Mouse (Mus musculus): ENCODE data around the gene Fcgr2b. TPM values are rescaled to one million over a fixed set of nuclear protein-coding genes. Genes with fewer than 3 reads are reported as not detected.

The Fcgr2b gene
- polyA plus RNA-seq (2014; fragmentation: Nextera tagmentation; extraction: Ambion mirVana): 0.18 TPM in 1 of 2 replicates, not detected in the other

DNA sequence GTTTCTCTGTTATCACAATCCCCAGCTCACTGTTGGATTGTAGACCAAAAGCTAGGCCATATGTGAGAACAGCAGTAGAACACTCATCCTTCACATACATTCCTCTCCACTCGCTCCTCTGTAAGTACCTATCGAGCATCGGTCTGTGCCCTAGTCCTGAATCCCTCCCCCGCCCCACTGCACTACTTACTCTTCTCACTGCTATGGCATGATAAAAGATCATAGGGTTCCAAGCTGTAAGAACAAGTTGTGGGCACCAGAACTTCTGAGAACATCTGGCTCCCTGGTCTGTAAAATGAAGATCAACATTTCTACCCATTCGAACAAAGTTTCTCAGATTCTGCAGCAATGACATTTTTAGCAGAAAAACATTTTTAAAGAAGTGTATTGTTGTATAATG is at the start of gene Fcgr2b:
Gene Fcgr2b (minus strand): TSS at position 101 of the 400 bp plus-strand sequence.
- H3K4me2 ChIP-seq: no peak within 1 kb of the TSS
- no peaks in the 10 kb centered on the region for H3K36me3 ChIP-seq (ENCODE audit: control insufficient read depth, insufficient read depth, low read length)
- H3K27ac ChIP-seq (ENCODE audit: low read depth, low read length): no peak within 1 kb of the TSS
- no peaks in the 10 kb centered on the region for H3K9me3 ChIP-seq (ENCODE audit: control insufficient read depth, low read length)
- H3K27me3 ChIP-seq (ENCODE audit: control insufficient read depth, insufficient read depth, low read length): no peaks in the 10 kb centered on the region
- ATAC-seq (ENCODE audit: low FRiP score) (no peak), DNase-seq (ENCODE audit: low spot score, missing footprints) (no peak)
- 93% methylated on average over 5 of the region's 5 CpGs for whole genome bisulfite sequencing
- H3K4me3 ChIP-seq (ENCODE audit: low read depth, low read length): no peak within 1 kb of the TSS
- H3K4me1 ChIP-seq (ENCODE audit: control insufficient read depth, insufficient read depth, low read length): no peaks in the 10 kb centered on the region
- H3K9ac ChIP-seq (ENCODE audit: low read length): no peak within 1 kb of the TSS

DNA sequence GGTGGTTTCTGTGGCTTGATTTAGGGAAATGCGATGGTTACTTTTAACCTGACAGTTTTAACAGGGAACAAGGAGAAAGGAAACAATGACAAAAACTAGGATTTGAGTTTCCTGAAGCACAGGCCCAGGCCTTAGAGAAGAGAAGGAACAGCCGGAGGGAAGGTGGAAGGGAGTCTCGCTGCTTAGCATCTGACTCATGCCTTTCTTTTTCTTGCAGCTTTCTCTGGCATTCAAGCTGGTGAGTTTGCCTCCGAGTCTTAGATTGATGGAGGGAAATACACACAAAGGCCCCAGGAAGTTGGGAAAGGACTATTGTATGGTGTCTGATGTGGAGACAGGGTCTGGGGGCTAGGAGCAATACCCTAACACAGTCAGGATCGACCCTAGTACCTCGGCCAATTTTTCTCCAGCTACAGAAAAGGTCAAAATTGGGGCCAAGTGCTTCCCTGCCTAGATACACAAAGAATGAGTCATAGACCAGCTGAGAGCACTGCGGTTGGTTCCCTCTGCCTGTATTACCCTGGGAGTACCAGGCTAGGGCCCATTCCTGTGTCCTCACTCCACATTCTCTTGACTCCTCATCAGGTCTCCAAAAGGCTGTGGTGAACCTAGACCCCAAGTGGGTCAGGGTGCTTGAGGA is 43.1 kb upstream of the Fcgr2b start:
- DNase-seq (ENCODE audit: low spot score, missing footprints) (no peak), ATAC-seq (ENCODE audit: low FRiP score) (no peak)
- H3K4me3 ChIP-seq (ENCODE audit: low read depth, low read length): no peak overlapping the region
- WGBS: 78% methylated on average over 7 of the region's 7 CpGs
- H3K4me1 ChIP-seq (ENCODE audit: control insufficient read depth, insufficient read depth, low read length): no peaks in the 10 kb centered on the region
- no peaks in the 10 kb centered on the region for H3K27me3 ChIP-seq (ENCODE audit: control insufficient read depth, insufficient read depth, low read length)
- H3K4me2 ChIP-seq: no peak overlapping the region
- no peak overlapping the region for H3K27ac ChIP-seq (ENCODE audit: low read depth, low read length)
- no peak overlapping the region for H3K9ac ChIP-seq (ENCODE audit: low read length)
- H3K36me3 ChIP-seq (ENCODE audit: control insufficient read depth, insufficient read depth, low read length): no peaks in the 10 kb centered on the region
- no peaks in the 10 kb centered on the region for H3K9me3 ChIP-seq (ENCODE audit: control insufficient read depth, low read length)

DNA sequence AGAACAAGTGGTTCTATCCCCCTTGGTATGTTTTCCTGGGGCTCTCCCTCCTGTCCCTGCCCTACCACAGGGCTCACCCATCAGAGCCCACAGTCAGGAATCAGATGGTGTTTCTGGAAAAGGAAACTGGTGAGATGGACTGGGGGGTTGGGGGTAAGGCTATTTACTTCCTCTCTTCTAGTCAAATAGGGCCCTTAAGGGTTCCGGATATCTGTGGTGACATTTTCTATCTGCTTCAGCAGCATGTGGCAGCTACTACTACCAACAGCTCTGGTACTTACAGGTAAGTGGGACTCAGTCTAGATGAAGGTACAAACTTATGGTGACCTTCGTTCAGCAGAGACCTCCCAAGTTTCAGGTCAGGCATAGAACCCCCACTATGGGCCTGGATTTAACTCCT is 42.4 kb upstream of the Fcgr2b start, which contains the start of gene Fcgr4:
Gene Fcgr4 (plus strand): TSS at position 184 of the 400 bp plus-strand sequence.
- Histone ChIP-seq H3K4me3 (ENCODE audit: low read depth, low read length) (no peak within 1 kb of the TSS), H3K27ac (ENCODE audit: low read depth, low read length) (no peak within 1 kb of the TSS), H3K4me2 (no peak within 1 kb of the TSS), H3K9me3 (ENCODE audit: control insufficient read depth, low read length) (no peaks in the 10 kb centered on the region), H3K36me3 (ENCODE audit: control insufficient read depth, insufficient read depth, low read length) (no peaks in the 10 kb centered on the region), H3K4me1 (ENCODE audit: control insufficient read depth, insufficient read depth, low read length) (no peaks in the 10 kb centered on the region), H3K9ac (ENCODE audit: low read length) (no peak within 1 kb of the TSS), H3K27me3 (ENCODE audit: control insufficient read depth, insufficient read depth, low read length) (no peaks in the 10 kb centered on the region)
- ATAC-seq (ENCODE audit: low FRiP score): no peak
- 82% methylated on average over 2 of the region's 2 CpGs for WGBS
- DNase-seq (ENCODE audit: low spot score, missing footprints): no peak

DNA sequence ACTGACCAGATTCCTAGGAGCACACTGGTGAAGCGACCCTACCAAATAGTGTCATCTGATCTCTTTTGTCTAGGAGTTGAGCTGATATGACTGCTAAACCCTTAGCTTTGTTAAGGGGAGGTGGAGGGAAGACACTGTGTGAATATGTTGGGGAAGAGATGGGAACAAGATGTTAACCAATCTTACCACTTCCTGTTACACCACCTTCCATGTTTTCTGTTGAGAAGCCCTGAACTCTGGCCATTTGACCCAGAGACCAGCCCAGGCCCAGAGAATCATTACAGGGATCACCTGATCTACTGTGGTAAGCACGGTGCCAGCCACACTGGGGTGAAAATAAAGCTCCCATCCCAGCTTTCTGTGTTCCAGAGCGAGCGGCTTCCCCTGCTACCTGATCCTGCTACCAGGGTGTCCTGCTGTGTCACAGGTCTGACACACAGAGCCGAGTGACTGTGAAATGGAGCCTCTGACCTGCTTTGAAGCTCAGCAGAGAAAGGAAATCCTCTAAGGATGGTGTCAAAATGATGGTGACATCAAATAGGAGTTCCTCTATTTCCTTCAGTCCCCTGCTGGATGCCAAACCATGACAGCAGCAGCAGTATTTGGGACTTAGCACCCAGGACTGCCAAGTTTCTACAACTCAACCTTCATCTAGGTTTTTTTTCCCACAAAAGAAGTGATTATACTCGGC is 41.3 kb upstream of the Fcgr2b start:
- Histone ChIP-seq H3K27ac (ENCODE audit: low read depth, low read length) (no peak overlapping the region), H3K4me2 (no peak overlapping the region), H3K36me3 (ENCODE audit: control insufficient read depth, insufficient read depth, low read length) (no peaks in the 10 kb centered on the region), H3K27me3 (ENCODE audit: control insufficient read depth, insufficient read depth, low read length) (no peaks in the 10 kb centered on the region), H3K9ac (ENCODE audit: low read length) (no peak overlapping the region), H3K4me1 (ENCODE audit: control insufficient read depth, insufficient read depth, low read length) (no peaks in the 10 kb centered on the region), H3K4me3 (ENCODE audit: low read depth, low read length) (no peak overlapping the region), H3K9me3 (ENCODE audit: control insufficient read depth, low read length) (no peaks in the 10 kb centered on the region)
- 50% methylated on average over 6 of the region's 6 CpGs for WGBS
- ATAC-seq (ENCODE audit: low FRiP score) (no peak), DNase-seq (ENCODE audit: low spot score, missing footprints) (no peak)

DNA sequence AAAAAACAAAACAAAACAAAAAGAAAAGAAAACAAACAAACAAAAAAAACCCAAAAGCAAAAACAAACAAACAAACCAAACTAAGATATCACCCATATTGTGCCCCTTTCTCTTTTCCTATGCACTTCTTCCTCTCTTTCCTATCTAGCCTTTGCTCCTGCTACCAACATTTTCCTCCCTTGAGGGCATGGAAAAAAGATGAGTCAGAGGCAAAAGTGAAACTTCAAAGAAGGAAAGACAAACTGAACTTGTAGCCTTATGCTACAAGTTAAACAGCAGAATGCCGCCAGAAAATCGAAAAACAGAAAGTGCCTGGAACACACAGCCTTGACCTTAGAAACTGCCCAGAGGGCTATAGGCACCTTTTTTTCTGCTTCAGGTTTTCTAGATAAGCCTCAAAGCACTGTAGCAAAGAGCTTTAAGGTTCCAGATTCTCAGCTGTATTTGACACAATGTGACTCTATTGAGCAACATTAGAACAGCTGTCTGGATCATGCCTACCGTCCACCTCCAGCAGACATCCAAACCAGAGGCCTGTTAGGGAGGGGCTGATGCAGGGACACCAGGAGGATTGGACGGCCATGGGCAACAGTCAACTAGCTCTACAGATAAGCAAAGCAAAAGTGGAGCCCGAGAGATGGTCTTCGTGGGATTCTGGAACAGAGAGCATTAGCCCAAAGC is 40.5 kb upstream of the Fcgr2b start:
- ATAC-seq (ENCODE audit: low FRiP score) (no peak), DNase-seq (ENCODE audit: low spot score, missing footprints) (no peak)
- no peaks in the 10 kb centered on the region for H3K9me3 ChIP-seq (ENCODE audit: control insufficient read depth, low read length)
- no peak overlapping the region for H3K9ac ChIP-seq (ENCODE audit: low read length)
- no peaks in the 10 kb centered on the region for H3K4me1 ChIP-seq (ENCODE audit: control insufficient read depth, insufficient read depth, low read length)
- 84% methylated on average over 6 of the region's 6 CpGs for WGBS
- H3K27ac ChIP-seq (ENCODE audit: low read depth, low read length): no peak overlapping the region
- no peaks in the 10 kb centered on the region for H3K36me3 ChIP-seq (ENCODE audit: control insufficient read depth, insufficient read depth, low read length)
- no peaks in the 10 kb centered on the region for H3K27me3 ChIP-seq (ENCODE audit: control insufficient read depth, insufficient read depth, low read length)
- H3K4me3 ChIP-seq (ENCODE audit: low read depth, low read length): no peak overlapping the region
- no peak overlapping the region for H3K4me2 ChIP-seq

DNA sequence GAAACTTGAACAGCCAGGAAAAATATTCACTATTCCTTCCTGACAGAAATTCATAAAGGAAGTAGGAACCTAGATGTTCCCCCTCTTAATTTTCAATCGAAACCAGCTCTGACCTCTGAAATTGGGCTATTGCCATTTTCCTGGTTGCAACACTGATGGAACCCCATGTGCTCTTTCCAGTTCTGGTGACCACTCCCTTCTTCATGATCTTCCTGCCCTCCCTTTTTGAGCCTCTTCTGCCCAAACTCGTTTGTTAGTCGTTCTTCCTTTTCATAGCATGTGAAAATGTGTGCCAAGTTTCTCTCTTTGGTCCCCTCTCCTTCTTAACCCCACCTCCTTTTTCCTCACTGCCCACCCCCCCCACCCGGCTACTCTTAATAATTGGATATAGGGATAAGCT is 35.4 kb upstream of the Fcgr2b start:
- DNase-seq (ENCODE audit: low spot score, missing footprints) (no peak), ATAC-seq (ENCODE audit: low FRiP score) (no peak)
- Histone ChIP-seq H3K36me3 (ENCODE audit: control insufficient read depth, insufficient read depth, low read length) (no peaks in the 10 kb centered on the region), H3K4me2 (no peak overlapping the region), H3K4me3 (ENCODE audit: low read depth, low read length) (no peak overlapping the region), H3K9me3 (ENCODE audit: control insufficient read depth, low read length) (no peaks in the 10 kb centered on the region; the same call in 1 of the 2 replicates), H3K9ac (ENCODE audit: low read length) (no peak overlapping the region), H3K27me3 (ENCODE audit: control insufficient read depth, insufficient read depth, low read length) (no peaks in the 10 kb centered on the region), H3K27ac (ENCODE audit: low read depth, low read length) (no peak overlapping the region), H3K4me1 (ENCODE audit: control insufficient read depth, insufficient read depth, low read length) (no peaks in the 10 kb centered on the region)
- WGBS: 79% methylated on average over 4 of the region's 4 CpGs

DNA sequence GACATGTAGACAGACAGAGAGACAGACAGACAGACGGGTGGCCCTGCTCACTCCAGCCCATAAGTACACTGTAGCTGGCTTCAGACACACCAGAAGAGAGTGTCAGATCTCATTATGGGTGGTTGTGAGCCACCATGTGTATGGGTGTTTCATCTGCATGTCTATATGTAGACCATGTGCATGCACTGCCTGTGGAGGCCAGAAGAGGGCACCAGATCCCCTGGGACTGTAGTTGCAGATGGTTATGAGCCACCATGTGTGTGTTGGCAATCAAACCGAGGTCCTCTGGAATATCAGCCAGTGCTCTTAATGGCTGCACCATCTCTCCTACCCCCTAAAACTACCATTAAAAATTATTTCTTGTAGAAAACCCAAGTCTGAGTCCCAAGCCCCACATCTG is 30.6 kb upstream of the Fcgr2b start:
- Histone ChIP-seq H3K27ac (ENCODE audit: low read depth, low read length) (no peak overlapping the region), H3K4me3 (ENCODE audit: low read depth, low read length) (no peak overlapping the region), H3K4me1 (ENCODE audit: control insufficient read depth, insufficient read depth, low read length) (no peaks in the 10 kb centered on the region), H3K9ac (ENCODE audit: low read length) (no peak overlapping the region), H3K36me3 (ENCODE audit: control insufficient read depth, insufficient read depth, low read length) (no peaks in the 10 kb centered on the region), H3K4me2 (no peak overlapping the region), H3K9me3 (ENCODE audit: control insufficient read depth, low read length) (no peaks in the 10 kb centered on the region; the same call in 1 of the 2 replicates), H3K27me3 (ENCODE audit: control insufficient read depth, insufficient read depth, low read length) (no peaks in the 10 kb centered on the region)
- no peak for DNase-seq (ENCODE audit: low spot score, missing footprints)
- 87% methylated on average over 2 of the region's 2 CpGs for WGBS
- ATAC-seq (ENCODE audit: low FRiP score): no peak

DNA sequence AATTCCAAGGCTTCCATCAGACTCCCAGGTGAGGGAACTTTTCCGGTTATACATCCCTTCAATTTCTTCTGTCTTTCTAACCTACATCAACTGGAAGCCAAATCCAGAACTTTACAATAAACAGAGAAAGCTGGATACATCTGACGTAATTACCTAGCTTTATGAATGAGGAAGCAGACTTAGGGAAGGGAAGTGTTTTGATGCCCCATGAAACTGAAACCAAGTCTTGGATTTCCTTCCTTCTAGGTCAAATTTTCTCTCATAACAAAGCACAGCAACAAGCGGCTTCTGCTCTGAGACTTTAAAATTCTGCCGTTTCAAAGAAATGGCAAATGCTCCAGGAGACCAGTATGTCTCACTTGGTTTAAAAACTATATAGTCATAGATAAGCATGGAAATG is 30.0 kb upstream of the Fcgr2b start:
- Histone ChIP-seq H3K27me3 (ENCODE audit: control insufficient read depth, insufficient read depth, low read length) (no peaks in the 10 kb centered on the region), H3K4me1 (ENCODE audit: control insufficient read depth, insufficient read depth, low read length) (no peaks in the 10 kb centered on the region), H3K4me3 (ENCODE audit: low read depth, low read length) (no peak overlapping the region), H3K9ac (ENCODE audit: low read length) (no peak overlapping the region), H3K36me3 (ENCODE audit: control insufficient read depth, insufficient read depth, low read length) (no peaks in the 10 kb centered on the region), H3K4me2 (no peak overlapping the region), H3K27ac (ENCODE audit: low read depth, low read length) (no peak overlapping the region), H3K9me3 (ENCODE audit: control insufficient read depth, low read length) (no peaks in the 10 kb centered on the region; the same call in 1 of the 2 replicates)
- ATAC-seq (ENCODE audit: low FRiP score) (no peak), DNase-seq (ENCODE audit: low spot score, missing footprints) (no peak)
- WGBS: 91% methylated on average over 4 of the region's 4 CpGs

DNA sequence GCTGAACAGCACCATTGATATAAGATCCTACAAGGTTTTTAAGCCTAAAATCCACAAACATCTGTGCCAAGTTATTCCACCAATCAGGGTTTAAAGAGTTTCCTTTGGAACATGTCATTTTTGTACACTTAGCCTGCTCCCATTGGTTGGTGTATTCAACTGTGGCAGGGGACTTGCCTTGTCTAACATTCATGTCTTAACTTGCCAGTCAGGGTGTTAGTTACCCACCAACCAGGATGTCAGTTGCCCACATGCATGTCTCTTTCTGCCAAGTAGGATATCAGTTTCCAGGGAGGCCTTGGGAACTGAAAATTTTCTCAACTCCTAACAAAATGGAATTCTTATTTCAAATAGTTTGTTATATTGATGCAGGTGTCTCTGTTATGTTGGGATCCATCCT is 29.2 kb upstream of the Fcgr2b start:
- Histone ChIP-seq H3K4me1 (ENCODE audit: control insufficient read depth, insufficient read depth, low read length) (no peaks in the 10 kb centered on the region), H3K9ac (ENCODE audit: low read length) (no peak overlapping the region), H3K27me3 (ENCODE audit: control insufficient read depth, insufficient read depth, low read length) (no peaks in the 10 kb centered on the region), H3K4me3 (ENCODE audit: low read depth, low read length) (no peak overlapping the region), H3K27ac (ENCODE audit: low read depth, low read length) (no peak overlapping the region), H3K9me3 (ENCODE audit: control insufficient read depth, low read length) (no peaks in the 10 kb centered on the region; the same call in 1 of the 2 replicates), H3K36me3 (ENCODE audit: control insufficient read depth, insufficient read depth, low read length) (no peaks in the 10 kb centered on the region), H3K4me2 (no peak overlapping the region)
- ATAC-seq (ENCODE audit: low FRiP score) (no peak), DNase-seq (ENCODE audit: low spot score, missing footprints) (no peak)
